Comparison of ENCODE assay signal across 8 mouse cellular contexts in the genomic region with DNA sequence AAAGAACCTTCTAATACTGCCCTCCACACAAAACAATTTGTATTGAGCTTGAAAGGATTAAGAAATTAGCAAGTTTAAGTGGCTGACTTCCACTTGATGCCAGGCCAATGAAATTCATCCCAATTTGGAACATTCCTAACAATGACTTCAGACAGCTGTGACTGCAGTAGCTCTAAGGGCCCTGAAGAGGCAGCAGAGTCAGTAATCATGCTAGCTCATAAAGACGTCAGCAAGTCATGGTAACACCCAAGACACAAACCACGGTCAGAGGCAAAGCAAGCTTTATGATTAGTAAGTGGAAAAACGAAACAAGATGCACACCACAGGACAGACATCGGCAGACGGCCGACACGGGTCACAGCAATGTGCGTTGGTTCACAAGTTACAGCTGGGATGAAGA.
DNase-seq lines count a peak whose midpoint lies in the region; ATAC-seq and TF ChIP-seq lines count a peak whose summit lies in the region.

No protein-coding gene starts in this region.

- no peaks in the 10 kb centered on the region for H3K4me1 ChIP-seq in forebrain, embryonic 14.5 days (ENCODE audit: control insufficient read depth, insufficient read depth, low read length)
- H3K4me1 ChIP-seq in limb, embryonic 14.5 days (ENCODE audit: control insufficient read depth, insufficient read depth, low read length), result peaks cover 4% of the 10 kb centered on the region

- intact Hi-C loops in heart, postnatal 36 days (cut with DNase I), result loop anchor here (1.0 kb wide), 1 partner anchor 69 kb away; a partner anchor contains a TSS

- 0 out of 2 replicates have a peak, but pooled peaks cover 8% of the 10 kb centered on the region for H3K36me3 ChIP-seq in forebrain, embryonic 14.5 days (ENCODE audit: control insufficient read depth, insufficient read depth, low read length)
- no peaks in the 10 kb centered on the region for H3K36me3 ChIP-seq in limb, embryonic 14.5 days (ENCODE audit: control insufficient read depth, insufficient read depth, low read length)

- no peak overlapping the region for H3K9ac ChIP-seq in forebrain, embryonic 14.5 days (ENCODE audit: low read length)
- no peak overlapping the region for H3K9ac ChIP-seq in limb, embryonic 14.5 days (ENCODE audit: low read depth, low read length, severe bottlenecking)

- peak; percentile 91 for ATAC-seq in forebrain, embryonic 14.5 days
- ATAC-seq in limb, embryonic 14.5 days (ENCODE audit: low FRiP score, low read depth), result peak; percentile 76
- 0 out of 2 replicates have a peak, but pooled peaks have one; percentile 26 for ATAC-seq in neutrophil, adult 5-6 weeks (ENCODE audit: extremely low read depth, insufficient number of reproducible peaks, low FRiP score, poor library complexity, severe bottlenecking)

- no peak for TF ChIP-seq POLR2A in limb, embryonic 14.5 days (IDR thresholded peaks at IDR 0.05; ENCODE audit: borderline replicate concordance, extremely low read depth, insufficient read depth, insufficient read length)

- H3K9me3 ChIP-seq in forebrain, embryonic 14.5 days (replicated peaks; ENCODE audit: control insufficient read depth, low read length), result no peaks in the 10 kb centered on the region
- H3K9me3 ChIP-seq in limb, embryonic 14.5 days (ENCODE audit: control insufficient read depth, low read length), result no peaks in the 10 kb centered on the region

- no peak overlapping the region for H3K4me2 ChIP-seq in forebrain, embryonic 14.5 days (ENCODE audit: low read length)
- peak overlapping the region; percentile 56 for H3K4me2 ChIP-seq in limb, embryonic 14.5 days (replicated peaks; ENCODE audit: low read depth, low read length, severe bottlenecking)

- no peak overlapping the region for H3K27ac ChIP-seq in forebrain, embryonic 14.5 days (ENCODE audit: low read depth, low read length)
- H3K27ac ChIP-seq in limb, embryonic 14.5 days (replicated peaks; ENCODE audit: low read depth, low read length), result no peak overlapping the region

- WGBS in forebrain, embryonic 14.5 days, result 70% methylated on average over 8 of the region's 8 CpGs
- WGBS in limb, embryonic 14.5 days, result 14% methylated on average over 8 of the region's 8 CpGs

- peak; percentile 65 to 67 for DNase-seq in heart, adult 18-20 months
- no peak for DNase-seq in heart, postnatal 36 days
- DNase-seq in ZHBTc4 (ENCODE audit: low read depth, low spot score), result peak; percentile 61
- peak; percentile 88 for DNase-seq in forebrain, embryonic 14.5 days (ENCODE audit: low spot score)
- peak; percentile 50 for DNase-seq in kidney, adult 9 months
- DNase-seq in limb, embryonic 14.5 days (ENCODE audit: low spot score), result peak; percentile 78
- no peak for DNase-seq in spleen, adult 18-20 months

- no peak overlapping the region for H3K4me3 ChIP-seq in forebrain, embryonic 14.5 days (ENCODE audit: low read depth, low read length)
- peak overlapping the region; percentile 33 for H3K4me3 ChIP-seq in limb, embryonic 14.5 days (replicated peaks; ENCODE audit: low read length)

- H3K27me3 ChIP-seq in forebrain, embryonic 14.5 days (replicated peaks; ENCODE audit: control insufficient read depth, insufficient read depth, low read length), result no peaks in the 10 kb centered on the region
- H3K27me3 ChIP-seq in limb, embryonic 14.5 days (ENCODE audit: control insufficient read depth, insufficient read depth, low read length), result no peaks in the 10 kb centered on the region

Comparison
In these comparisons a context has a peak if more than half of its experiments do, and no peak if none do; other contexts are left out.
1. DNase-seq: peak in heart, adult 18-20 months (2 of 2), ZHBTc4 (single experiment), forebrain, embryonic 14.5 days (single experiment), kidney, adult 9 months (single experiment) and limb, embryonic 14.5 days (single experiment); none in heart, postnatal 36 days (0 of 2) and spleen, adult 18-20 months (0 of 2).
2. ATAC-seq: peak in every context shown above with its lines; median percentile 91 in forebrain, embryonic 14.5 days; 76 in limb, embryonic 14.5 days; 26 in neutrophil, adult 5-6 weeks.